Mouse (Mus musculus): ENCODE measurements at regions not wholly inside any gene's neighbourhood (a gene's known extent, or its start where the extent isn't known, plus 50 kb on each side); places are given as distances from the start of the nearest gene placed in this dataset.

- no peaks in the 10 kb centered on the region for H3K9me3 ChIP-seq (ENCODE audit: low read length)
- no peaks in the 10 kb centered on the region for H3K27me3 ChIP-seq (replicated peaks; ENCODE audit: insufficient read depth, low read length)
- no peaks in the 10 kb centered on the region for H3K36me3 ChIP-seq (ENCODE audit: insufficient read depth, low read length)
- no peaks in the 10 kb centered on the region for H3K4me1 ChIP-seq (ENCODE audit: insufficient read depth, low read depth, low read length)
- ATAC-seq (no peak), DNase-seq (ENCODE audit: low spot score) (no peak)
- TF ChIP-seq EP300 (IDR thresholded peaks at IDR 0.05) (no peak), CTCF (IDR thresholded peaks at IDR 0.05) (no peak)
- no peak overlapping the region for H3K27ac ChIP-seq (ENCODE audit: low read length)
- no peak overlapping the region for H3K4me2 ChIP-seq (replicated peaks; ENCODE audit: low read depth, low read length)
- no peak overlapping the region for H3K9ac ChIP-seq (replicated peaks; ENCODE audit: low read depth)
- 88% methylated on average over 1 of the region's 1 CpGs for WGBS
- H3K4me3 ChIP-seq (ENCODE audit: low read depth, low read length): no peak overlapping the region
Measured at GRCm38 (mm10) chr8:39218716-39219115, 1456.2 kb upstream of the Adam24 start.

- Histone ChIP-seq H3K36me3 (ENCODE audit: insufficient read depth, low read length) (no peaks in the 10 kb centered on the region), H3K9me3 (ENCODE audit: low read length) (no peaks in the 10 kb centered on the region), H3K27me3 (replicated peaks; ENCODE audit: insufficient read depth, low read length) (no peaks in the 10 kb centered on the region), H3K4me2 (replicated peaks; ENCODE audit: low read depth, low read length) (no peak overlapping the region), H3K27ac (ENCODE audit: low read length) (no peak overlapping the region), H3K4me3 (ENCODE audit: low read depth, low read length) (no peak overlapping the region), H3K4me1 (ENCODE audit: insufficient read depth, low read depth, low read length) (no peaks in the 10 kb centered on the region), H3K9ac (replicated peaks; ENCODE audit: low read depth) (no peak overlapping the region)
- no peak for ATAC-seq
- no peak for DNase-seq (ENCODE audit: low spot score)
- TF ChIP-seq CTCF (IDR thresholded peaks at IDR 0.05) (no peak), EP300 (IDR thresholded peaks at IDR 0.05) (no peak)
Measured at GRCm38 (mm10) chr8:39227239-39227638, 1447.6 kb upstream of the Adam24 start.

GRCm38 (mm10) chr8:39268970-39269497 lies 1405.8 kb upstream of the Adam24 start:
- DNase-seq (ENCODE audit: low spot score) (no peak), ATAC-seq (peak; percentile 55; the same call in 1 of the 2 replicates)
- H3K4me3 ChIP-seq (ENCODE audit: low read depth, low read length): no peak overlapping the region
- no peak overlapping the region for H3K4me2 ChIP-seq (replicated peaks; ENCODE audit: low read depth, low read length)
- no peaks in the 10 kb centered on the region for H3K4me1 ChIP-seq (ENCODE audit: insufficient read depth, low read depth, low read length)
- no peaks in the 10 kb centered on the region for H3K9me3 ChIP-seq (ENCODE audit: low read length)
- 24% methylated on average over 5 of the region's 5 CpGs for WGBS
- no peak overlapping the region for H3K27ac ChIP-seq (ENCODE audit: low read length)
- TF ChIP-seq CTCF (IDR thresholded peaks at IDR 0.05): no peak
- TF ChIP-seq EP300 (IDR thresholded peaks at IDR 0.05): no peak
- H3K9ac ChIP-seq (replicated peaks; ENCODE audit: low read depth): no peak overlapping the region
- H3K36me3 ChIP-seq (ENCODE audit: insufficient read depth, low read length): no peaks in the 10 kb centered on the region
- no peaks in the 10 kb centered on the region for H3K27me3 ChIP-seq (replicated peaks; ENCODE audit: insufficient read depth, low read length)

GRCm38 (mm10) chr8:39297548-39298306 lies 1377.2 kb upstream of the Adam24 start:
- peak overlapping the region; percentile 36 for H3K4me2 ChIP-seq (replicated peaks; ENCODE audit: low read depth, low read length)
- H3K27me3 ChIP-seq (replicated peaks; ENCODE audit: insufficient read depth, low read length): no peaks in the 10 kb centered on the region
- H3K4me3 ChIP-seq (ENCODE audit: low read depth, low read length): no peak overlapping the region
- TF ChIP-seq CTCF (IDR thresholded peaks at IDR 0.05): no peak
- TF ChIP-seq EP300 (IDR thresholded peaks at IDR 0.05): no peak
- no peaks in the 10 kb centered on the region for H3K4me1 ChIP-seq (ENCODE audit: insufficient read depth, low read depth, low read length)
- WGBS: 11% methylated on average over 12 of the region's 12 CpGs
- no peaks in the 10 kb centered on the region for H3K36me3 ChIP-seq (ENCODE audit: insufficient read depth, low read length)
- no peak overlapping the region for H3K9ac ChIP-seq (replicated peaks; ENCODE audit: low read depth)
- H3K9me3 ChIP-seq (ENCODE audit: low read length): no peaks in the 10 kb centered on the region
- ATAC-seq (no peak), DNase-seq (ENCODE audit: low spot score) (peak; percentile 17)
- no peak overlapping the region for H3K27ac ChIP-seq (ENCODE audit: low read length)

- Histone ChIP-seq H3K36me3 (ENCODE audit: insufficient read depth, low read length) (no peaks in the 10 kb centered on the region), H3K9ac (replicated peaks; ENCODE audit: low read depth) (no peak overlapping the region), H3K4me1 (ENCODE audit: insufficient read depth, low read depth, low read length) (no peaks in the 10 kb centered on the region), H3K4me3 (ENCODE audit: low read depth, low read length) (no peak overlapping the region), H3K27me3 (replicated peaks; ENCODE audit: insufficient read depth, low read length) (no peaks in the 10 kb centered on the region), H3K27ac (ENCODE audit: low read length) (0 out of 2 replicates have a peak overlapping the region, but pooled peaks have one; percentile 33), H3K9me3 (ENCODE audit: low read length) (no peaks in the 10 kb centered on the region), H3K4me2 (replicated peaks; ENCODE audit: low read depth, low read length) (no peak overlapping the region)
- DNase-seq (ENCODE audit: low spot score) (peak; percentile 62), ATAC-seq (peak; percentile 80)
- 38% methylated on average over 6 of the region's 6 CpGs for WGBS
- no peak for TF ChIP-seq CTCF (IDR thresholded peaks at IDR 0.05)
- peak; percentile 84 for TF ChIP-seq EP300 (IDR thresholded peaks at IDR 0.05)
Measured at GRCm38 (mm10) chr8:39303742-39304336, 1371.0 kb upstream of the Adam24 start.

GRCm38 (mm10) chr8:39313854-39314253 lies 1361.0 kb upstream of the Adam24 start:
- H3K4me2 ChIP-seq (replicated peaks; ENCODE audit: low read depth, low read length): no peak overlapping the region
- no peak overlapping the region for H3K4me3 ChIP-seq (ENCODE audit: low read depth, low read length)
- ATAC-seq (peak; percentile 95), DNase-seq (ENCODE audit: low spot score) (peak; percentile 88)
- TF ChIP-seq CTCF (IDR thresholded peaks at IDR 0.05) (peak; percentile 44), EP300 (IDR thresholded peaks at IDR 0.05) (peak; percentile 87)
- H3K27ac ChIP-seq (ENCODE audit: low read length): no peak overlapping the region
- H3K9ac ChIP-seq (replicated peaks; ENCODE audit: low read depth): no peak overlapping the region
- H3K27me3 ChIP-seq (replicated peaks; ENCODE audit: insufficient read depth, low read length): no peaks in the 10 kb centered on the region
- no peaks in the 10 kb centered on the region for H3K4me1 ChIP-seq (ENCODE audit: insufficient read depth, low read depth, low read length)
- no peaks in the 10 kb centered on the region for H3K9me3 ChIP-seq (ENCODE audit: low read length)
- no peaks in the 10 kb centered on the region for H3K36me3 ChIP-seq (ENCODE audit: insufficient read depth, low read length)
- 23% methylated on average over 3 of the region's 3 CpGs for WGBS

Data from lung, postnatal 0 days (tissue).